Mouse (Mus musculus) MEL (cell line): Measurements from ENCODE around the gene Jmjd7.

Experiments
- CTCF ChIP-seq, 3 experiments: IDR thresholded peaks in 2 of 3; conservative IDR thresholded peaks in 1 of 3; 2 replicates each; pipeline ENCODE4 v1.5.1; 2011 to 2012; ENCODE audit warnings: low read length in 3 of 3, low read depth in 2 of 3, mild to moderate bottlenecking in 2 of 3, improper control_type of control experiment in 1 of 3, inconsistent platforms in 1 of 3, mixed read lengths in 1 of 3, moderate library complexity in 1 of 3; ENCODE audit not compliant: control insufficient read depth in 1 of 3, insufficient read depth in 1 of 3, poor library complexity in 1 of 3, severe bottlenecking in 1 of 3
- E2F4 ChIP-seq: IDR thresholded peaks from 2 replicates; pipeline ENCODE4 v1.6.1; 2011; ENCODE audit warnings: low read depth, low read length, improper control_type of control experiment, borderline replicate concordance
- POLR2A ChIP-seq, 2 experiments: IDR thresholded peaks; 2 replicates each; pipeline ENCODE4 v1.6.1; 2011 to 2012; ENCODE audit warnings: low read length in 2 of 2, mild to moderate bottlenecking in 2 of 2, control low read depth in 1 of 2, improper control_type of control experiment in 1 of 2, low read depth in 1 of 2, moderate library complexity in 1 of 2; ENCODE audit not compliant: control insufficient read depth in 1 of 2, insufficient read depth in 1 of 2, poor library complexity in 1 of 2
- RAD21 ChIP-seq: IDR thresholded peaks from 2 replicates; pipeline ENCODE4 v1.6.1; 2011; ENCODE audit warnings: mild to moderate bottlenecking, low read depth, low read length, improper control_type of control experiment
- SIN3A ChIP-seq: IDR thresholded peaks from 2 replicates; pipeline ENCODE4 v1.6.1; 2012; ENCODE audit warnings: low read length, improper control_type of control experiment, inconsistent platforms

DNA sequence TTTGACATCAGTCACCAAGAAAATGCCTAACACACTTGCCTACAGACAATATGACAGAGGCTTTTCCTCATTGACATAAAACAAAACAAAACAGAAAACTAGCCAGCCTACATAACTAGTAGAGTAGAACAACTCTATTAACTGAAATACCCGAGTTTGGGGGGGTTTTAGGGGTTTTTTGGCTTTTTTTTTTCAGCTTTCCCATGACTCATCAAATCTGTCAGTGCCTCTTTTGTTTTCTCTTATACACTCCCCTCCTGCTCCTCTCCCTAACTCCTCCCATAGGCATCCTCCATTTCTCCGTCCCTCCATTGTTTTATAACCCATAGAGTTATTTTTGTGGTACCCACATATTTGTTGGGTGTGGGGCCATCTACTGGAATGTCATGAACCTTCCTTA is 33.8 kb upstream of the Jmjd7 start:
- TF ChIP-seq CTCF (IDR thresholded peaks at IDR 0.05 in 2 of 3, conservative IDR thresholded peaks at IDR 0.05 in 1 of 3; ENCODE audit: control insufficient read depth in 1 of 3, insufficient read depth in 1 of 3, low read depth in 2 of 3, low read length in 3 of 3, poor library complexity in 1 of 3, severe bottlenecking in 1 of 3) (no peak), RAD21 (no peak), SIN3A (no peak), POLR2A (IDR thresholded peaks at IDR 0.05; ENCODE audit: control insufficient read depth in 1 of 2, insufficient read depth in 1 of 2, low read depth in 1 of 2, low read length in 2 of 2, poor library complexity in 1 of 2) (no peak), E2F4 (no peak)
